Mouse (Mus musculus) MEL (cell line): ENCODE results near the gene Nat14.

Experiments
- E2F4 ChIP-seq: IDR thresholded peaks from 2 replicates; pipeline ENCODE4 v1.6.1; 2011; ENCODE audit warnings: low read depth, low read length, improper control_type of control experiment, borderline replicate concordance
- JUND ChIP-seq: IDR thresholded peaks from 2 replicates; pipeline ENCODE4 v1.6.1; 2011; ENCODE audit warnings: low read depth, mild to moderate bottlenecking, improper control_type of control experiment, low read length
- MAZ ChIP-seq: IDR thresholded peaks from 2 replicates; pipeline ENCODE4 v1.6.1; 2012; ENCODE audit warnings: low read depth, mild to moderate bottlenecking, inconsistent platforms, low read length, improper control_type of control experiment
- MEF2A ChIP-seq: IDR thresholded peaks from 2 replicates; pipeline ENCODE4 v1.6.1; 2014; ENCODE audit warnings: low read depth, mild to moderate bottlenecking, inconsistent platforms, low read length, improper control_type of control experiment; ENCODE audit not compliant: poor library complexity, insufficient replicate concordance, severe bottlenecking; ENCODE audit errors: extremely low read depth
- RAD21 ChIP-seq: IDR thresholded peaks from 2 replicates; pipeline ENCODE4 v1.6.1; 2011; ENCODE audit warnings: mild to moderate bottlenecking, low read depth, low read length, improper control_type of control experiment

DNA sequence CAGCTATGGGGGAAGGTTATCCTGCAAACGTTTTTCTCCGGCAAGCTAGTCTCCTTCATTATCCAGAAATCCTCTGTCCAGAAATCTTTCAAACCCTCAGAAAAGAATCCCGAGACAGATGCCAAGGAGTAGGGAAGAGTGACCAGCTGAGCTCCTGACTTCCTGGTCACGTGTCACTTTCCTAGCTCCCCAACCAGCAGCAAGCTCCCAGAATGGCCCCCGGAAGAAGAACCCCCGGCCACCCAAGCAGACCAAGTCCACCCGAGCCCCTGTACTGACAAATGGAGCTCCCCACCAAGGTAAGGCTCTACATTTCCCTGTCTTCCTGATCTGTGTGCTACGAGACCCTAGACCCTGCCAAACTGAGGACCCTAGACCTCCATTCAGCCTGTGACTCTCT, 5.9 kb downstream of the Nat14 start:
- TF ChIP-seq E2F4 (no peak), MAZ (no peak), MEF2A (no peak), JUND (no peak), RAD21 (no peak)
